Mouse (Mus musculus) ES-CJ7 (cell line): ENCODE data around the gene Nt5c2.
"Not testable (repeated sequence)": the region's sequence is repeated elsewhere in the genome, so short reads cannot be mapped to it uniquely, and the experiment has no call there.

Experiments used
- DNase-seq: peaks from one replicate; pipeline ENCODE4 v3.0.0; 2011; ENCODE audit warnings: low read depth, low spot score

Nt5c2 gene

GRCm38 (mm10) chr19:46988231-46989087 is 26.5 kb downstream of the Nt5c2 start:
- DNase-seq: peak; percentile 88

GRCm38 (mm10) chr19:46987646-46988045 is 27.3 kb downstream of the Nt5c2 start:
- DNase-seq: peak; percentile 41

- DNase-seq: no peak
Observed at GRCm38 (mm10) chr19:46984726-46985622, 30.0 kb downstream of the Nt5c2 start.

GRCm38 (mm10) chr19:46983966-46984380 is 31.0 kb downstream of the Nt5c2 start:
- DNase-seq: no peak

GRCm38 (mm10) chr19:46983352-46983965 is 31.5 kb downstream of the Nt5c2 start:
- peak; percentile 61 for DNase-seq

GRCm38 (mm10) chr19:46981462-46981861 is 33.5 kb downstream of the Nt5c2 start:
- DNase-seq: no peak

- no peak for DNase-seq
Observed at GRCm38 (mm10) chr19:46979781-46980105, 35.2 kb downstream of the Nt5c2 start.

- DNase-seq: no peak
Observed at GRCm38 (mm10) chr19:46978920-46979780, 35.8 kb downstream of the Nt5c2 start.

- not testable (repeated sequence) for DNase-seq
Observed at GRCm38 (mm10) chr19:46978069-46978468, 36.9 kb downstream of the Nt5c2 start.

- DNase-seq: no peak
Observed at GRCm38 (mm10) chr19:46977460-46977859, 37.5 kb downstream of the Nt5c2 start.

GRCm38 (mm10) chr19:46976743-46977142 is 38.2 kb downstream of the Nt5c2 start:
- DNase-seq: no peak

- no peak for DNase-seq
Observed at GRCm38 (mm10) chr19:46975997-46976396, 39.0 kb downstream of the Nt5c2 start.

- DNase-seq: no peak
Observed at GRCm38 (mm10) chr19:46975565-46975964, 39.4 kb downstream of the Nt5c2 start.

GRCm38 (mm10) chr19:46972159-46972558 is 42.8 kb downstream of the Nt5c2 start:
- no peak for DNase-seq

- no peak for DNase-seq
Observed at GRCm38 (mm10) chr19:46971712-46972111, 43.2 kb downstream of the Nt5c2 start.

GRCm38 (mm10) chr19:46971051-46971689 is 43.8 kb downstream of the Nt5c2 start:
- no peak for DNase-seq

GRCm38 (mm10) chr19:46970121-46970729 is 44.7 kb downstream of the Nt5c2 start:
- no peak for DNase-seq

GRCm38 (mm10) chr19:46969286-46969985 is 45.5 kb downstream of the Nt5c2 start:
- DNase-seq: no peak

GRCm38 (mm10) chr19:46968833-46969232 is 46.1 kb downstream of the Nt5c2 start:
- DNase-seq: no peak

GRCm38 (mm10) chr19:46967861-46968260 is 47.1 kb downstream of the Nt5c2 start:
- DNase-seq: no peak
